Mouse (Mus musculus): ENCODE results near the gene Sox11. TPM values are rescaled to one million over a fixed set of nuclear protein-coding genes. Genes with fewer than 3 reads are reported as not detected.

The Sox11 gene
- polyA plus RNA-seq (2012; rRNA removed), result 5.3 and 5.8 TPM in 2 replicates

GRCm38 (mm10) chr12:27341871-27342690, at the start of gene Sox11:
TSS of gene Sox11 (minus strand) at chr12:27342574.
- TF ChIP-seq POLR2A (IDR thresholded peaks at IDR 0.05; ENCODE audit: extremely low read depth, insufficient read depth, low read length) (no peak), CTCF (IDR thresholded peaks at IDR 0.05; ENCODE audit: extremely low read depth, insufficient read depth, low read length) (no peak)
- no peaks in the 10 kb centered on the region for H3K4me1 ChIP-seq (ENCODE audit: control insufficient read depth, insufficient read depth, low read length)
- peak within 1 kb of the TSS; percentile 98 for H3K27ac ChIP-seq (ENCODE audit: insufficient read depth, low read length)

DNA sequence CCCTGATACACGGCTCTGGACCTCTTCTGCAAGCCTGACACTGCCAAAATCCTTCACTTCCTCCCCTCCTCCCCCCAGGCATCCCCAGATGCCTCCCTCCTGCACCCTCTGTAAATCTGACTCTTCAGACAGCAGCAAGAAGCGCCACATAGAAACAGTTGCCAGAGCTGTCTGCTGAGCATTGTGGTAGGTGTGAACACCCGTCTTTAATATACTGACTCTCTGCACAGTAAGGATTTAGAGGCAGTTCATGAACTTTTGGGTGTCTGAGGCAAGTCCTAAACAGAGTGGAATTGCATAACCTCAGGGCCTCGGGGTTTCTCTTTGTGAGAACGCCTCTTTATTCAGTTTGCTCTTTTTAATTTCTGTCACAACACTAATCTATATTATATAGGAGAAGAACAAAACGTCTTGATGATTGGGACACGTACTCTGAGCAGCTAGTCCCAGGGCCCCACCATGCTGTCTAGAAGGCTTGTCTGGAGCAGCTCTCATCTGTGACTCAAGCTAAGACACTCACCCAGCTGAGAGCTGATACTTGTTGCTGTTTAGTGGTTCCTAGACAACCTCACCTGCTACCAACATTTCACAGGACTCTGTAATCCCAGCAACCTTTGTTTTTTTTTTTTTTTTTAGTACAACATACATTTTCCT, 49.4 kb upstream of the Sox11 start:
- Histone ChIP-seq H3K27ac (ENCODE audit: insufficient read depth, low read length) (no peak overlapping the region), H3K4me3 (ENCODE audit: insufficient read depth, low read length) (no peak overlapping the region), H3K4me1 (ENCODE audit: control insufficient read depth, insufficient read depth, low read length) (no peaks in the 10 kb centered on the region)
- TF ChIP-seq CTCF (IDR thresholded peaks at IDR 0.05; ENCODE audit: extremely low read depth, insufficient read depth, low read length) (no peak), POLR2A (IDR thresholded peaks at IDR 0.05; ENCODE audit: extremely low read depth, insufficient read depth, low read length) (no peak)

More at GRCm38 (mm10) chr12:27341871-27342690, at the start of gene Sox11:
- H3K4me3 ChIP-seq (ENCODE audit: insufficient read depth, low read length), result peak within 1 kb of the TSS; percentile 70

- H3K4me3 ChIP-seq (ENCODE audit: insufficient read depth, low read length), result no peak overlapping the region
- H3K4me1 ChIP-seq (ENCODE audit: control insufficient read depth, insufficient read depth, low read length), result no peaks in the 10 kb centered on the region
- no peak overlapping the region for H3K27ac ChIP-seq (ENCODE audit: insufficient read depth, low read length)
- TF ChIP-seq CTCF (IDR thresholded peaks at IDR 0.05; ENCODE audit: extremely low read depth, insufficient read depth, low read length), result no peak
- TF ChIP-seq POLR2A (IDR thresholded peaks at IDR 0.05; ENCODE audit: extremely low read depth, insufficient read depth, low read length), result no peak
These were observed 48.1 kb upstream of the Sox11 start for GRCm38 (mm10) chr12:27390439-27390838.

DNA sequence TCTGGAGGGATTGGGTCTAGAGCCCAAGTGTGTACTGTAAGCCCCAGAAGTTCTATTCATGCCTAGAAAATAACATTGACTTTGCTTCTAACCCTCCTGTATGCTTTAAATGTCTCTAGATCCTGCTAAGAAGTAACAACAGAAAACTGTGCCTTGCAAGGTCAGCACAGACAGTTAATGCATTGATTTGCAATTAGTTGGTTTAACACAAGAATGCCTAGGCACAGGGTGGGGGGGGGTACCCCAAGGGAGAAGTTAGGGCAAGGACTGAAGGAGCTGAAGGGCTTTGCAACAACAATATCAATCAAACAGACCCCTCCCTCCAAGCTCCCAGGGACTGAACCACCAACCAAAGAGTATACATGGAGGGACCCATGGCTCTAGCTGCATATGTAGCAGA, 47.1 kb upstream of the Sox11 start:
- Histone ChIP-seq H3K27ac (ENCODE audit: insufficient read depth, low read length) (no peak overlapping the region), H3K4me1 (ENCODE audit: control insufficient read depth, insufficient read depth, low read length) (no peaks in the 10 kb centered on the region), H3K4me3 (ENCODE audit: insufficient read depth, low read length) (no peak overlapping the region)
- no peak for TF ChIP-seq CTCF (IDR thresholded peaks at IDR 0.05; ENCODE audit: extremely low read depth, insufficient read depth, low read length)

GRCm38 (mm10) chr12:27372505-27372904, 30.1 kb upstream of the Sox11 start:
- Histone ChIP-seq H3K27ac (ENCODE audit: insufficient read depth, low read length) (no peak overlapping the region), H3K4me1 (ENCODE audit: control insufficient read depth, insufficient read depth, low read length) (no peaks in the 10 kb centered on the region), H3K4me3 (ENCODE audit: insufficient read depth, low read length) (no peak overlapping the region)
- TF ChIP-seq CTCF (IDR thresholded peaks at IDR 0.05; ENCODE audit: extremely low read depth, insufficient read depth, low read length) (no peak), POLR2A (IDR thresholded peaks at IDR 0.05; ENCODE audit: extremely low read depth, insufficient read depth, low read length) (no peak)

GRCm38 (mm10) chr12:27370756-27371155, 28.4 kb upstream of the Sox11 start:
- Histone ChIP-seq H3K4me1 (ENCODE audit: control insufficient read depth, insufficient read depth, low read length) (no peaks in the 10 kb centered on the region), H3K27ac (ENCODE audit: insufficient read depth, low read length) (no peak overlapping the region), H3K4me3 (ENCODE audit: insufficient read depth, low read length) (no peak overlapping the region)
- TF ChIP-seq CTCF (IDR thresholded peaks at IDR 0.05; ENCODE audit: extremely low read depth, insufficient read depth, low read length), result no peak
- no peak for TF ChIP-seq POLR2A (IDR thresholded peaks at IDR 0.05; ENCODE audit: extremely low read depth, insufficient read depth, low read length)

GRCm38 (mm10) chr12:27367476-27367875, 25.1 kb upstream of the Sox11 start:
- H3K27ac ChIP-seq (ENCODE audit: insufficient read depth, low read length), result no peak overlapping the region
- no peaks in the 10 kb centered on the region for H3K4me1 ChIP-seq (ENCODE audit: control insufficient read depth, insufficient read depth, low read length)
- H3K4me3 ChIP-seq (ENCODE audit: insufficient read depth, low read length), result no peak overlapping the region
- no peak for TF ChIP-seq CTCF (IDR thresholded peaks at IDR 0.05; ENCODE audit: extremely low read depth, insufficient read depth, low read length)
- TF ChIP-seq POLR2A (IDR thresholded peaks at IDR 0.05; ENCODE audit: extremely low read depth, insufficient read depth, low read length), result no peak

GRCm38 (mm10) chr12:27363840-27364640, 21.7 kb upstream of the Sox11 start:
- H3K4me1 ChIP-seq (ENCODE audit: control insufficient read depth, insufficient read depth, low read length), result no peaks in the 10 kb centered on the region
- TF ChIP-seq POLR2A (IDR thresholded peaks at IDR 0.05; ENCODE audit: extremely low read depth, insufficient read depth, low read length) (no peak), CTCF (IDR thresholded peaks at IDR 0.05; ENCODE audit: extremely low read depth, insufficient read depth, low read length) (no peak)
- H3K27ac ChIP-seq (ENCODE audit: insufficient read depth, low read length), result no peak overlapping the region
- no peak overlapping the region for H3K4me3 ChIP-seq (ENCODE audit: insufficient read depth, low read length)

DNA sequence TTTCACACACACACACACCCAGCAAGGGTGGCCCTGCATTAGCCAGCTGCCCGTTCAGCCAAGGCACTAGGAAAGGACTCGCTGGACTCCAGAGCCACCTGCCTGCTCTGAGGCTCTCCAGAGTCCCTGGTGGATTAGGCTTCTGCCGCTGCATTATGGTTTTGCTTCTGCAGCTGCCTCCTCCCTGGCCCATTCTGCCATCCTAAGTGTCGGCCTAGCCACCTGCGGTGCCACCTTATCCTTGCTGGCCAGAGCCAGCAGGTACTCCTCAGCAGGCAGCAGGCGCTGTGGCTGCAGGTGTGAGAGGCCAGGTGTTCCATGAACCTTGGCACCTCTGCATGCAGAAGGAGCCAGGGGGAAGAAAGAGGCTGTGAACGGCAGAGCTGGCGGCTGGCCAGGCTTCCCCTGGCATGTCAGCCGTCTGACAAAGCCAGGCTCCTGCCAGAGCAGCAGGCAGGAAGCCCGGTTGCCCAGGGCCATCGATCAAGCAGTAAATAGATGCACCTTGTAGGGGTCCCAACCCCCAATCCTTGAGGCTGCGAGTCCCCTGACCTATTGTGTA, 14.8 kb upstream of the Sox11 start:
- TF ChIP-seq POLR2A (IDR thresholded peaks at IDR 0.05; ENCODE audit: extremely low read depth, insufficient read depth, low read length) (no peak), CTCF (IDR thresholded peaks at IDR 0.05; ENCODE audit: extremely low read depth, insufficient read depth, low read length) (no peak)
- H3K27ac ChIP-seq (ENCODE audit: insufficient read depth, low read length), result no peak overlapping the region
- H3K4me3 ChIP-seq (ENCODE audit: insufficient read depth, low read length), result no peak overlapping the region
- no peaks in the 10 kb centered on the region for H3K4me1 ChIP-seq (ENCODE audit: control insufficient read depth, insufficient read depth, low read length)

Measured in cortical plate, adult 2 months (tissue).